Mouse (Mus musculus): Measurements from ENCODE around the gene Dhrs7.
"Not testable (repeated sequence)": the region's sequence is repeated elsewhere in the genome, so short reads cannot be mapped to it uniquely, and the experiment has no call there.

Dhrs7 gene

GRCm38 (mm10) chr12:72664735-72665337 lies at the start of gene Dhrs7:
TSS of gene Dhrs7 (minus strand) at chr12:72664909.
- DNase-seq (ENCODE audit: extremely low spot score, low read depth, low spot score) = no peak

GRCm38 (mm10) chr12:72709981-72710380 lies 45.3 kb upstream of the Dhrs7 start:
- no peak for DNase-seq (ENCODE audit: extremely low spot score, low read depth, low spot score)

DNA sequence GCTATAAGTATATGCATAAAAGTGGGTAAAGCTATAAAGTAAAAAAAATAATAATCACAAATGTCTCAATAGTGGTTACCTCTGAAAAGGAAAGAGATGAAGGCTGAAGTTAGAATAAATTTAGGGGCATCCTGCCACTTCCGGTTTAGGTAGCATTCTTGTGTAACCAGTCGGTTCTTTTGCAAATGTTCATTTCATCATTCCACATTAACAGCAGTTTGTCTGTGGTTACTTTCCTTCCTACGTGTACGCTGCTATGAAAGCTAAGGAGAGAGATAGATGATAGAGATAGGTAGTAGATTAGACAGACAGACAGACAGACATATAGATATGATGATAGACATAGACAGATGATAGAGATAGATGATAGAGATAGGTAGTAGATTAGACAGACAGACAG lies 39.4 kb upstream of the Dhrs7 start:
- no peak for DNase-seq (ENCODE audit: extremely low spot score, low read depth, low spot score)

- DNase-seq (ENCODE audit: extremely low spot score, low read depth, low spot score) = no peak
Observed at GRCm38 (mm10) chr12:72700013-72700412, 35.3 kb upstream of the Dhrs7 start.

- DNase-seq (ENCODE audit: extremely low spot score, low read depth, low spot score) = no peak
Observed at GRCm38 (mm10) chr12:72694901-72695463, 30.3 kb upstream of the Dhrs7 start.

DNA sequence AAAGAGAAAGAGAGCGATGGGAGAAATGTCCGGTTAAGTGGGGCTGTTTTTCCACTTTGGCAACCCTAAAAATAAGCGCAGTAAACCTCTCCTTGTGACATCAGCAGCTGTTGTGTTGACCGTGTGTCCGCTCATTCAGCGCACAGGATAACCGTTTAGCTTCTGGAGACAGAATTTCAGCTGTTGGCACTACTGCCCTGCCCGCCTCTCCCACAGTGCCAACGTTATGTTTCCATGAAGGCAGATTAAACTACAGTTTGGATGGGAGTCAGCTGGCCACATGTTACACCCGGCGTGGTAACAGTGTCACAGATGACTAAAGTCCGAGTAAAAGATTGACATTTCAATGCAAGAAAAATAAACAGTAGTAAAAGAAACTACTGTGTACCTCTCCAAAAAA lies 29.7 kb upstream of the Dhrs7 start:
- DNase-seq (ENCODE audit: extremely low spot score, low read depth, low spot score) = no peak

GRCm38 (mm10) chr12:72693895-72694294 lies 29.2 kb upstream of the Dhrs7 start:
- peak; percentile 8 for DNase-seq (ENCODE audit: extremely low spot score, low read depth, low spot score)

GRCm38 (mm10) chr12:72688281-72688680 lies 23.6 kb upstream of the Dhrs7 start:
- DNase-seq (ENCODE audit: extremely low spot score, low read depth, low spot score) = not testable (repeated sequence)

DNA sequence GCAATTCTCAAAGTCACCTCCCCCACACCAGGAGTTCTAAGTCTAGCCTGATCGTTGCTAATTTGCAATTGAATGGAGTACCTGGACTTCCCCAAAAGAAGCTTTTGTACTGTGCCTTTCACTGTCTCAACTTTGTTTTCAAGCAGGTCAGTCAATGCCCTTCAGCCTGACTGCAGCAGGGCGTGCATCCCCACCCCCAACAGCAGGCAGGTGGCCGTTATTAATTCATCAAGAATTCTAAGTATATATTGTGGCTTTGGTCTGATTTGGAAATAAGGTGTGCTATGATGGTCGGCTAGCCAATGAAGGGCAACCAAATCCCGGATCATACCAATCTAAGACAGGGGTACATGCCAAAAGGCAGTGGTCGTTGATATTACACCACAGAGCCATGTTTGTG lies 23.0 kb upstream of the Dhrs7 start:
- not testable (repeated sequence) for DNase-seq (ENCODE audit: extremely low spot score, low read depth, low spot score)

- DNase-seq (ENCODE audit: extremely low spot score, low read depth, low spot score) = not testable (repeated sequence)
Observed at GRCm38 (mm10) chr12:72686566-72686965, 21.9 kb upstream of the Dhrs7 start.

GRCm38 (mm10) chr12:72683612-72684011 lies 18.9 kb upstream of the Dhrs7 start:
- no peak for DNase-seq (ENCODE audit: extremely low spot score, low read depth, low spot score)

DNA sequence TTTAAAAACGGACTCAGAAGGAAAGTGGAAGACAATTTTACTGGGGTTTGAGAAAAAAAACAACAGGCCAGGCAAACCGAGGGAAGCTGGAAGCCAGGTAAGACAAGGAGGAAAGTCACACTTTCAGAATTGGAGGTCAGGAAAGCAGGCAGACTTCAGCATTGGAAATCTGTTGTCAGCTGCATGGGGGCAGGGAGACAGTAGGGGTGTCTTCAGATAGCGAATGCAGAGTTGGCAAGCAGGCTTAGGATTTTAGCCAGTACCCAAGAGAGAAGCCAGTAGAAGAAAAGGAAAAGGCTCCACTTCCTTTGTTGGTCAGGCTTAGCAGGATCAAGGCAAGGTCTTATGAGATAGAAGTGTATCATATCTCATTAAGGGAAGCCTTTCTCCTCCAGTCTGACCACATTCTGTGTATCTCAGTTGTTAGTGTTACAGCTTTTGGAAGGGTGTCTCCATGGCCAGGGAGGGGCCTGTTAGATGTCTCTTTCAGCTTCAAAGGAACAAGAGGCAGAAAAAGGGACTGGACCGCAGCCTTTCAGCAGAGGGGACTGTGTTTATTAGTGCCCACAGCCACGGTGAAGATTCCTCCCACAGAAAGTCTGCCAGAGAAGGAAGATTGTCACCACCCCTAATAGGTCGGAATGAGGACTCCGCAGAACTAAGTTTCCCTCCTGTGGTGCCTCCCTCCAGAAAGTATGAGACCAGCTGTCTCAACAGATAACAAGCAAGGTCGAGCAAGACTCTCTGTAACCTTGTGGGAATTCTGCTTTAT lies 18.0 kb upstream of the Dhrs7 start:
- no peak for DNase-seq (ENCODE audit: extremely low spot score, low read depth, low spot score)

GRCm38 (mm10) chr12:72681919-72682318 lies 17.2 kb upstream of the Dhrs7 start:
- DNase-seq (ENCODE audit: extremely low spot score, low read depth, low spot score) = no peak

GRCm38 (mm10) chr12:72679635-72680034 lies 14.9 kb upstream of the Dhrs7 start:
- DNase-seq (ENCODE audit: extremely low spot score, low read depth, low spot score) = no peak

DNA sequence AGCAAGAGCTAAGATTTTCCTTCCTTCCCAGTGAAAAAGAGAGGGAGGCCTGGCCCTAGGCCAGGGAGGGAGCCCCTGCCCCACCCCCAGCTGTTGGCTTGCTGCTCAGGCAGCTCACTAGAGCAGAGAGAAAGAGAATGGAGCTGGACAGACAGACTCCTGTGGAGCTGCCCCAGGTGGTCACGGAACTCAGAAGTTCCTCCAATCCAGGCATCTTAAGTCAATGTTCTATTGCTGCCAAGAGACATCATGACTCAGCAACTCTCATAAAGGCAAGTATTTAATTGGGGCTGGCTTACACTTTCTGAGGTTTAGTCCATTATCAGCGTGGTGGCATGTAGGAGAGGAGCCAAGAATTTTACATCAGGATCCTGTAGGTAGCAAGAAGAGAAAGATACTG lies 10.1 kb upstream of the Dhrs7 start:
- no peak for DNase-seq (ENCODE audit: extremely low spot score, low read depth, low spot score)

- no peak for DNase-seq (ENCODE audit: extremely low spot score, low read depth, low spot score)
Observed at GRCm38 (mm10) chr12:72674079-72674797, 9.5 kb upstream of the Dhrs7 start.

GRCm38 (mm10) chr12:72671516-72672135 lies 6.9 kb upstream of the Dhrs7 start:
- DNase-seq (ENCODE audit: extremely low spot score, low read depth, low spot score) = no peak

GRCm38 (mm10) chr12:72670921-72671320 lies 6.2 kb upstream of the Dhrs7 start:
- DNase-seq (ENCODE audit: extremely low spot score, low read depth, low spot score) = no peak

- no peak for DNase-seq (ENCODE audit: extremely low spot score, low read depth, low spot score)
Observed at GRCm38 (mm10) chr12:72667868-72668469, 3.3 kb upstream of the Dhrs7 start.

- no peak for DNase-seq (ENCODE audit: extremely low spot score, low read depth, low spot score)
Observed at GRCm38 (mm10) chr12:72666015-72666414, 1.3 kb upstream of the Dhrs7 start.
